Mouse (Mus musculus) cerebellum, adult 2 months (tissue): ENCODE data around the gene Nup188. TPM values are rescaled to one million over a fixed set of nuclear protein-coding genes. Genes with fewer than 3 reads are reported as not detected.

Source experiments
- DNase-seq, 2 experiments: peaks; one replicate each; pipeline ENCODE4 v3.0.0; 2021
- H3K27ac ChIP-seq: fragments of 200-500 bp; 2 replicates; pipeline ENCODE4 v1.5.1; 2012; ENCODE audit warnings: low read length, control low read depth, inconsistent platforms; ENCODE audit not compliant: insufficient read depth
- H3K27me3 ChIP-seq: fragments of 200-500 bp; 2 replicates; pipeline ENCODE4 v1.6.1; 2012; ENCODE audit warnings: inconsistent platforms, mild to moderate bottlenecking, low read length, moderate library complexity; ENCODE audit not compliant: control insufficient read depth, insufficient read depth
- H3K4me1 ChIP-seq: fragments of 200-500 bp; 2 replicates; pipeline ENCODE4 v1.6.1; 2011; ENCODE audit warnings: low read length; ENCODE audit not compliant: control insufficient read depth, insufficient read depth
- H3K4me3 ChIP-seq: fragments of 200-500 bp; replicated peaks from 2 replicates; pipeline ENCODE3; 2011; ENCODE audit warnings: mild to moderate bottlenecking, low read depth, low read length, control low read depth; ENCODE audit not compliant: insufficient read depth
- CTCF ChIP-seq: fragments of 200-500 bp; IDR thresholded peaks from 2 replicates; pipeline ENCODE4 v1.5.1; 2011; ENCODE audit warnings: low read depth, mild to moderate bottlenecking, control low read depth, low read length, moderate library complexity, borderline replicate concordance; ENCODE audit not compliant: insufficient read depth
- POLR2A ChIP-seq: fragments of 200-500 bp; IDR thresholded peaks from 2 replicates; pipeline ENCODE4 v1.6.1; 2011; ENCODE audit warnings: low read length, control low read depth, borderline replicate concordance; ENCODE audit not compliant: insufficient read depth
- WGBS: fragments of 180-500 bp; shearing (Covaris S2); methylation state at CpG from one replicate; pipeline ENCODE4 v1.1.7; 2018; 5-methylcytosine and 5-hydroxymethylcytosine counted together
- polyA plus RNA-seq: library from polyadenylated mRNA; depleted of rRNA; stranded (reverse); fragments of >200 nt; gene quantifications from 2 replicates; pipeline ENCODE4 v1.2.3, GENCODE M21; 2012

Nup188 gene
- polyA plus RNA-seq, 1 experiment: 19.4 TPM

DNA sequence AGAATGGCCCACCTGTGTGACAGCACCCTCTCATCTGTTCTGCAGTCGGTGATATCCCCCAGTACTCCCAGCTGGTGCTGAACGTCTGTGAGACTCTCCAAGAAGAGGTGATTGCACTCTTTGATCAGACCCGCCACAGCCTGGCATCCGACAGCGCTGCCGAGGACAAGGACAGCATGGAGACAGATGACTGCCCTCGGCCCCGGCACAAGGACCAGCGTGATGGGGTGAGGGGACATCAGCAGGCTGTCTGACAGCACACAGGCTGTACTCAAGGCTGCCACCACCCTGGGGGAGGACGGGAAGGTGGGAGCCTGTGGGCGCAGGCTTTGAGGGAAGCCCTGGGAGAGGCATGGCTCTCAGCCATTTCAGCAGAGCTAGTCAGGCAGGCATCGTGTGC is 51.0 kb downstream of the Nup188 start:
- Histone ChIP-seq H3K4me1 (peaks cover 24% of the 10 kb centered on the region), H3K4me3 (no peak overlapping the region), H3K27ac (peak overlapping the region; percentile 50; the same call in 1 of the 2 replicates), H3K27me3 (no peaks in the 10 kb centered on the region)
- TF ChIP-seq POLR2A (no peak), CTCF (no peak)
- peak; percentile 18 to 40 for DNase-seq
- 55% methylated on average over 12 of the region's 12 CpGs for WGBS

DNA sequence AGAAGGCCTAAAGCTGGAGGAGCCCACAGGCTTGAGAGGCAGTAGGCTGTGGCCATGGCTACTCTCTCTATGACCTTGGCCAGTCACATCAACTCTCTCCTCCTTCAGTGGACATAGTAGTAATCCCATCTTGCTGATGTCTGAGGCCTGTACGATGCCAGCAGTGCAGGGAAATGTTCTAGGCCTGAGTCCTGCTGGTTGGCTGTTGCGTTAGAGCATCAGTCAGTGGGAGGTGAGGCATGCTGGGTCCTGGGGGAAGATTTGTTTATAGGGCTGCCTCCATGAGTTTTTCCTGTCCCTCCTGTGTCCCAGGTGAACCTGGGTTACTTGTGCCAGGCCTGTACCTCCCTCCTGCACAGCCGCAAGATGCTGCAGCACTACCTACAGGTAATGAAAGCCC is 55.9 kb downstream of the Nup188 start:
- WGBS: 26% methylated on average over 3 of the region's 3 CpGs
- peak overlapping the region; percentile 52 for H3K27ac ChIP-seq
- H3K4me1 ChIP-seq: peaks cover 30% of the 10 kb centered on the region

DNA sequence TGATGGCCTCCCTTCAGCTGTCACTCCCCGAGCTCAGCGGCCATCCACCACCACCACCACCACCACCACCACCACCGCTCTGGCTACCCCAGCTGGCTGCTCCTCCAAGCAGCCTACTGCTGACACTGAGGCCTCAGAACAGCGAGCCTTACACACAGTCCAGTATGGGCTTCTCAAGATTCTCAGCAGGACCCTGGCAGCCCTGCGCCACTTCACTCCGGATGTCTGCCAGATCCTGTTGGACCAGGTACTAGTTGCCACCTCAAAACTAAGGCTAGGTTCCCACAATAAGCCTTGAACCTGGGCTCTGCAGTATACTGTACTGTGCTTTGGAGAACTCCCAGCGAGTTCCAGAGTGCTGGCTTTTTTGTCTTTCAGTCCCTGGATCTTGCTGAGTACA is 56.3 kb downstream of the Nup188 start:
- Histone ChIP-seq H3K27ac (peak overlapping the region; percentile 52), H3K27me3 (no peaks in the 10 kb centered on the region), H3K4me1 (peaks cover 26% of the 10 kb centered on the region), H3K4me3 (no peak overlapping the region)
- TF ChIP-seq CTCF (no peak), POLR2A (peak; percentile 18; the same call in 1 of the 2 replicates)
- 17% methylated on average over 7 of the region's 7 CpGs for WGBS
- peak; percentile 73 to 82 for DNase-seq

More for the DNA sequence above, 55.9 kb downstream of the Nup188 start:
- H3K4me3 ChIP-seq: no peak overlapping the region
- TF ChIP-seq POLR2A (no peak), CTCF (no peak)
- no peak for DNase-seq
- H3K27me3 ChIP-seq: no peaks in the 10 kb centered on the region

GRCm38 (mm10) chr2:30343601-30344137 is 57.5 kb downstream of the Nup188 start:
- peak overlapping the region; percentile 37 for H3K27ac ChIP-seq
- WGBS: 20% methylated on average over 14 of the region's 14 CpGs
- no peaks in the 10 kb centered on the region for H3K27me3 ChIP-seq
- peaks cover 26% of the 10 kb centered on the region for H3K4me1 ChIP-seq
- peak; percentile 58 to 62 for DNase-seq
- TF ChIP-seq CTCF (no peak; the same call in 1 of the 2 replicates), POLR2A (no peak)
- no peak overlapping the region for H3K4me3 ChIP-seq

- WGBS: 81% methylated on average over 7 of the region's 7 CpGs
- TF ChIP-seq POLR2A (no peak), CTCF (no peak)
Measured at GRCm38 (mm10) chr2:30345971-30346676, 59.9 kb downstream of the Nup188 start.

DNA sequence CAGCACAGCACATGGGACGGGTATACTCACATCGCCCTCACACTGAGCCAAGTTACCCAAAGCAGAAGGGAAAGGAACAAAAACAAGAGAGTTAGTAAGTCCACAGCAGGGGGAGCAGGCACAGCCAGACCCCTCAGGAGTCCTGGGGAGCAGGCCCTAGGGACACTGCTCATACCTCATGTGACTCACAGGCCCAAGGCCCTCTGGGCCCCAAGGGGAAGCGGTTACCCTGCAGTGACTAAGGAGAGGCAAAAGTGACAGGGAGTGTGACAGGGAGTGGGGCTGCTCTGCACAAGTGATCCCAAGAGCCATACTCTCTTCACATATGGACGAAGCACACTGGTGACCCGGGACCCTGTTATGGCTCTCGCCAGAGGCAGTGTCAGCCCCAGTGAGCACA is 63.0 kb downstream of the Nup188 start:
- peak in 1 of 2 experiments; percentile 15 for DNase-seq
- 93% methylated on average over 6 of the region's 6 CpGs for WGBS
- no peak overlapping the region for H3K27ac ChIP-seq
- TF ChIP-seq CTCF (no peak), POLR2A (no peak)
- H3K27me3 ChIP-seq: no peaks in the 10 kb centered on the region
- peaks cover 7% of the 10 kb centered on the region for H3K4me1 ChIP-seq
- no peak overlapping the region for H3K4me3 ChIP-seq

More at GRCm38 (mm10) chr2:30345971-30346676, 59.9 kb downstream of the Nup188 start:
- DNase-seq: no peak
- H3K4me1 ChIP-seq: peaks cover 26% of the 10 kb centered on the region
- no peak overlapping the region for H3K4me3 ChIP-seq
- no peaks in the 10 kb centered on the region for H3K27me3 ChIP-seq
- no peak overlapping the region for H3K27ac ChIP-seq

- Histone ChIP-seq H3K27ac (no peak overlapping the region), H3K4me1 (peaks cover 23% of the 10 kb centered on the region), H3K27me3 (no peaks in the 10 kb centered on the region), H3K4me3 (no peak overlapping the region)
- 84% methylated on average over 2 of the region's 2 CpGs for WGBS
- no peak for DNase-seq
- TF ChIP-seq CTCF: no peak
- no peak for TF ChIP-seq POLR2A
Measured at GRCm38 (mm10) chr2:30351149-30351548, 65.0 kb downstream of the Nup188 start.

GRCm38 (mm10) chr2:30355861-30356260 is 69.7 kb downstream of the Nup188 start:
- peak; percentile 69 to 83 for DNase-seq
- Histone ChIP-seq H3K27ac (peak overlapping the region; percentile 42), H3K27me3 (no peaks in the 10 kb centered on the region), H3K4me1 (peaks cover 42% of the 10 kb centered on the region), H3K4me3 (peak overlapping the region; percentile 6)
- TF ChIP-seq CTCF (no peak), POLR2A (no peak)
- WGBS: 4% methylated on average over 4 of the region's 4 CpGs
